Mouse (Mus musculus) lung, adult 18-20 months (tissue): ENCODE data around the gene Fos.
"Not testable (repeated sequence)": the region's sequence is repeated elsewhere in the genome, so short reads cannot be mapped to it uniquely, and the experiment has no call there.

ENCODE experiments used
- DNase-seq, 2 experiments: peaks; one replicate each; pipeline ENCODE4 v3.0.0; 2022; ENCODE audit warnings: mixed read lengths in 2 of 2

Gene Fos

DNA sequence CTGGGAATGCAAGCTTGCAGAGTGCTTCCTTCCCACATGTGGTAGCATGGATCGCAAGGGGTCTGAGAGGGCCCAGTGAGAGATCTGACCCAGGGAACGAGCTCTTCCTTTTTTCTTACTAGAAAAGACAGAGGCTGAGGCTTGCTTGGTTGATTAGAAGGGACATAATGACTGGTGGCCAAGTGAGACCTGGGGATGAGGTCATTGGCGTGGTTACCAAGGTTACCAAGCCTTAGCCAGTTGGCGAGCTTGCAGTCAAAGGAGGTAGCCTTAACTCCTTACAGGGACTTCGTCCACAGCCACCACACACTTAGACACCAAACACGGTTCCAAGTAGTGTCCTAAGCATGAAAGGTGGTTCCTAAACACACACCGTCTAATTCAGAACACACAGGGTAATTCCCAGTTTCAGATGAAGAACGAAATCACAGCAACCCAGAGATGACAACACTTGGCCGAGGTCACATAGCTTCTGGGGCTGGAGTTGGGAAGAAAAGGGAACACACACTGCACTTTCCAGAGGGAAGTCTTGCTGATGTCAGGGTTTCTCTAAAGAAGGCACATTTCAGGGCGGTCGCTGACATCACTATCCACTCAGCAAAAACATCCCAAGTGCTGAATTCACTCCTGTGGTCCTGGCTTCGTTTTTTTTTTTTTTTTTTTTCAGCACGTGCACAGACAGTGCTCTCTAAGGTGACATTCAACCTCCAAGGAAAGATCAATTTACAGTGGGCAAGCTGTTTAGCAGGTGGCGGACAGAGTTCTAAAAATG is 49.9 kb downstream of the Fos start:
- no peak for DNase-seq

DNA sequence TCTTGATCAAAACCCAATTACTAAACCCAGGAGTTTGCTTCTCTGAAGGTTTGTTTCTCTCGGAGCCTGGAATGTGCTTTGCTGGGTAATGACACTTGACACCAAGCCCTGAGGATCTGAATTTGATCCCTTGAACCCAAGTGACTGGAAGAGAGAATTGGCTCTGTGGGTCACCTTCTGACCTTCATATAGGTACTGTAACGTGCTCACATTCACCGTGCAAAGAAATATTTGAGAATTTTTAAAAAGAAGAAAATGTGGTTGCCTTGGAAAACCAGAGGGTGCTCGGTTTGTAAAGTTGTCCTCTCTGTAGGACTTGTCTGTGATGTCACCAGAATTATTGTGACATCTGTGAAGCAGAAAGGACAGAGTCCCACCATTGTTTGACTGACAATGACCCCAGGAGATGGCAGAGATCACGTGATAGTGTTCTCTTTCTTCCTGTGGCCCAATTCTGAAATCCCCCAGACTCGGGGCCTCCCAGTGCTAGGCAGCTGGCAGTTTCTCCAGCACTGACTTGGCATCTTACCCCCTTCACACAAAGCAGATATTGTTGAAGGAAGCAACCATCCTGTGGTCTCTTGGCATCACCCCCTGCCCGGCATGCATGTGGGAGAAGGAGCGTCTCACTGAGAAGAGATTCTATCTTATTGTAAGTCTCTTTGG is 50.6 kb downstream of the Fos start:
- DNase-seq: no peak

DNA sequence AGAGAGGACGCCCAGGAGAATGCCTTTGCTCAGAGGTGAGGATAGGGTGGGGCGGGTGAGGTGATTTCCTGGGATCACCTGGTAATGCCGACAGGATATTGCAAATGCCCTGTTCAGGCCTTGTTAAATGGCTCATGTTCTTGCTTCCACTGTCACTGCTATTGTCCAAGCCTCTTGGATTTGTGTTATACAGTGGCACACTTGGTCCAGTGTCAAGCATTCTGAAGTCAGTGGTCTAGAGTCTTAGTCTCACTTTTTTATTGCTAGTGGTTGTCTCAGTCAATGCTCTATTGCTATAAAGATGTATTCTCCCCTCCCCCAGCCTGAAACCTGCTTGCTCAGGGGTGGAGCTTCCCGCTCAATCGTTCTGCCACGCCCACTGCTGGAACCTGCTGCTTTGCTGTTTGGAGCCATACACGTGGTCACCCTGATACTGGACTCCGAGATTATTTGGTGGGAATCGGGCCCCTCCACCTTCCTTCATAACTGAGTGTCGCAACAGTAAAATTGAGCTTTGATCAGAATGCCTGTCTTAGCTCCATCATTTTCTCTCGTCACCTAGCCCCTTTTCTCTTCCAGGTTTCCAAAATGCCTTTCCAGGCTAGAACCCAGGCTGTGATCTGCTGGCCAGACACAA is 51.3 kb downstream of the Fos start:
- not testable (repeated sequence) for DNase-seq
